Mouse (Mus musculus) bone marrow macrophage, adult 2 months (primary cell): ENCODE data around the gene Abcg8.

ENCODE experiments used
- CTCF ChIP-seq: IDR thresholded peaks from 2 replicates; pipeline ENCODE4 v1.5.1; 2012; ENCODE audit warnings: low read depth, mild to moderate bottlenecking, low read length, moderate library complexity
- POLR2A ChIP-seq: IDR thresholded peaks from 2 replicates; pipeline ENCODE4 v1.6.1; 2012; ENCODE audit warnings: mild to moderate bottlenecking, low read depth, low read length, borderline replicate concordance

GRCm38 (mm10) chr17:84698727-84699126, 22.6 kb downstream of the Abcg8 start:
- TF ChIP-seq CTCF (peak; percentile 74), POLR2A (no peak)
